Mouse (Mus musculus): ENCODE measurements around the gene Mfap1a. TPM values are rescaled to one million over a fixed set of nuclear protein-coding genes. Genes with fewer than 3 reads are reported as not detected.
"Not testable (repeated sequence)": the region's sequence is repeated elsewhere in the genome, so short reads cannot be mapped to it uniquely, and the experiment has no call there.

Mfap1a gene
- 19.4 and 24.4 TPM in 2 replicates for polyA plus RNA-seq (2014; fragmentation: Nextera tagmentation; extraction: Ambion mirVana)

DNA sequence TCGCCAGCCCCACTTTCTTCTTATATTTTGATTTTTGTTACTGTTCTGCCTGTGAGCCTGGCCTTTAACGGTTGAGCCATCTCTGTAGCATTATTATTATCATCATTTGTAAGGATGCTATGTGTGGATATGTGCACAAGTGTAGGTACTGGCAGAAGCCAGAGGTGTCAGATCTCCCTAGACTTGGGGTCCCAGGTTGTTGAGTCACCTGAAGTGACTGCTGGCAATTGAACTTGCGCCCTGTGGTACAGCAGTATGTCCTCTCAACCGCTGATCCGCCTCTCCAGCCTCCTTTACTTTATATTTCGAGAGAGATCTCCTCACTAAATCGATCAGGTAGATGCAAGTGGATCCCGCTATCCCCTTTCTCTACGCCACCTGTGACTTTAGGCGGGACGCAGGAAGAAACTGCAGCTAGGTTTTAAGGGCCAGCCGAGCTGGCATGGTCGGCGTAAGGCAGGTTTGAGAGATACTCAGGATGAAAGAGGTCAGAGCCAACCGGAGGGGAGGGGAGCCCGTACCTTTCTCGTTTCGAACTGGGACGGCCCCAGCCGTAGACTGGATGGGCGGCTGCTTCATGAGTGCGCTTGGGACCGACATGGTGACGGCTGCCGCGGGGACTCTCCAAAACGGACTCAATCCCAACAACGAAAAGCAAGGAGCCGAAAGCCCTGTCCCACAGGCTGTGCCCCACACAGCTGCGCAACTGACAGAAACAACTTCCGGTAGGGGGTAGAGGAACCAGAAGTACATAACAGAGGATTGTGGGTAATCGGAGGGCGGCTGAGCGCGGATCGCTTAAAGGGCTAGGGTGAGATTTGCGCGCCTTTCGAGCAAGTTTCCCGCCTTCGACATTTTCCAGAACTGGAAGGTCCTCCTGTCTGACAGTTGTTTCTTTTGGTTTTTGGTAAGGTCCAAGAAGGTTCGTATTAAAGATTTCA lies at the start of gene Mfap1a, which contains the start of gene Wdr76:
Mfap1a (minus strand) TSS at position 724 of the 941 bp plus-strand sequence.
Wdr76 (plus strand) TSS at position 782 of the 941 bp plus-strand sequence.
- under 1% methylated on average over 37 of the region's 42 CpGs for WGBS
- H3K36me3 ChIP-seq (ENCODE audit: control insufficient read depth, insufficient read depth, low read length); H3K27ac ChIP-seq (ENCODE audit: low read depth, low read length); H3K9me3 ChIP-seq (replicated peaks; ENCODE audit: control insufficient read depth, low read length); H3K27me3 ChIP-seq (replicated peaks; ENCODE audit: control insufficient read depth, insufficient read depth, low read length); H3K4me1 ChIP-seq (ENCODE audit: control insufficient read depth, insufficient read depth, low read length): not testable (repeated sequence)
- Histone ChIP-seq H3K4me3 (ENCODE audit: low read depth, low read length) (peak within 1 kb of the TSS; percentile 47), H3K4me2 (ENCODE audit: low read length) (peak within 1 kb of the TSS; percentile 63), H3K9ac (ENCODE audit: low read length) (peak within 1 kb of the TSS; percentile 70)
- ATAC-seq, result peak; percentile 97
- DNase-seq (ENCODE audit: low spot score), result peak; percentile 97

DNA sequence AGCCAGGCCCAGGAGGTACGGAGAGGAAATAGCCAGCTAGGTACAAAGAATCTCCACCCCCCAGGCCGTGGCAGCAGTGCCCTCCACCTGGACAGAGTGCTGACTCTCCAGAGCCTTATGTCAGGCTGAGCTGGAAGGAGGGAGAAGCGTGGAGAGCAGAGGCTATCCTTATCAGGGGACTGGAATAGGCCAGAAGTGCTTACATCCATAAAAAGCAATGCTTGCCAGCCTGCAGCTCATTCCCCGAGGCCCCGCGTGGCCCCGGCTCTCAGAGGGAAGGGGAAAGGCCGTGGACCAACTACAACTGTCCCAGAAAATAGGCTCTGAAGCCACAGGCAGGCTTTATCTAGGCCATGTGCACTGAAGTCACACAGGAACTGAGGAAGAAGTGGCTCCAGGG lies 44.8 kb upstream of the Mfap1a start:
- DNase-seq (ENCODE audit: low spot score) (no peak), ATAC-seq (no peak)
- Histone ChIP-seq H3K27me3 (replicated peaks; ENCODE audit: control insufficient read depth, insufficient read depth, low read length) (no peaks in the 10 kb centered on the region), H3K36me3 (ENCODE audit: control insufficient read depth, insufficient read depth, low read length) (peaks cover 63% of the 10 kb centered on the region), H3K27ac (ENCODE audit: low read depth, low read length) (no peak overlapping the region), H3K4me3 (ENCODE audit: low read depth, low read length) (no peak overlapping the region), H3K9me3 (replicated peaks; ENCODE audit: control insufficient read depth, low read length) (no peaks in the 10 kb centered on the region), H3K9ac (ENCODE audit: low read length) (no peak overlapping the region), H3K4me2 (ENCODE audit: low read length) (no peak overlapping the region), H3K4me1 (ENCODE audit: control insufficient read depth, insufficient read depth, low read length) (no peaks in the 10 kb centered on the region)
- 84% methylated on average over 8 of the region's 8 CpGs for WGBS

DNA sequence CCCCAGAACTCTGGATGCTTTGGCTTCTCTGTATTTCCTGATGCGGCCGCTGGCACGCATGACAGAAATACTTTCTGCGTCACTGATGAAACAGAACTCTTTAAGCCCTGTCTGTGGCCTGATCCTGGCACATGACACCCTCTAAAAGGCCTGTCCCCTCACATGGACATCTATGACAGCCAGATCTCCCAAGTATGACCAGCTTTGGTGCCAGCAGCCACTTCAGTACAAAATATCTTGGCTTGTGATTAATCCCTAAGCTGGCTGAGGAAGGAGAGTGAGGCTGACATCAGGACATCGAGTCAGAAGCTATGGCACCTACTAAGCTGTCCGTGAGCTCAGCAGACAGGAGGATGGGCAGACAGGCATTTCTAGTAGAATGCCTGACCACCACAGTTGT lies 43.2 kb upstream of the Mfap1a start:
- no peak overlapping the region for H3K27ac ChIP-seq (ENCODE audit: low read depth, low read length)
- 91% methylated on average over 6 of the region's 6 CpGs for WGBS
- peaks cover 64% of the 10 kb centered on the region for H3K36me3 ChIP-seq (ENCODE audit: control insufficient read depth, insufficient read depth, low read length)
- no peaks in the 10 kb centered on the region for H3K9me3 ChIP-seq (replicated peaks; ENCODE audit: control insufficient read depth, low read length)
- no peaks in the 10 kb centered on the region for H3K4me1 ChIP-seq (ENCODE audit: control insufficient read depth, insufficient read depth, low read length)
- H3K4me3 ChIP-seq (ENCODE audit: low read depth, low read length), result no peak overlapping the region
- H3K4me2 ChIP-seq (ENCODE audit: low read length), result no peak overlapping the region
- DNase-seq (ENCODE audit: low spot score), result no peak
- H3K9ac ChIP-seq (ENCODE audit: low read length), result no peak overlapping the region
- no peaks in the 10 kb centered on the region for H3K27me3 ChIP-seq (replicated peaks; ENCODE audit: control insufficient read depth, insufficient read depth, low read length)
- no peak for ATAC-seq

DNA sequence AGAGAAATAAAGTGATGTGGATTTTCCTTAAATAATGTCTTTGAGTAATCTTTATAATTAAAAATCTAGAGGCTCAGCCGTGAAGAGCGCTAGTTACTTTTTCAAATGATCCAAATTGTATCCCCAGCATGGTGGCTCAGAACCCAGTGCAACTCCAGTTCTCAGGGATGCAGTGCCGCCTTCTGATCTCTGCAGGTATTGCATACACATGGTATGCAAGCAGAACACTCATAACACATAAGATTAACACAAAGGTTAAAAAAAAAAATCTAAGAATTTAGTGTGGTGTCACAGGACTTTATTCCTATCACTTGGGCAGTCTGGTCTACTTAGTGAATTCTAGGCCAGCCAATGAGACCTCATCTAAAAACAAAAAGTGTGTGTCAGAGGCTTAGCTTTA lies 38.4 kb upstream of the Mfap1a start:
- Histone ChIP-seq H3K36me3 (ENCODE audit: control insufficient read depth, insufficient read depth, low read length) (peaks cover 69% of the 10 kb centered on the region), H3K9ac (ENCODE audit: low read length) (no peak overlapping the region), H3K9me3 (replicated peaks; ENCODE audit: control insufficient read depth, low read length) (0 out of 2 replicates have a peak, but pooled peaks cover 2% of the 10 kb centered on the region), H3K27me3 (replicated peaks; ENCODE audit: control insufficient read depth, insufficient read depth, low read length) (no peaks in the 10 kb centered on the region), H3K4me1 (ENCODE audit: control insufficient read depth, insufficient read depth, low read length) (no peaks in the 10 kb centered on the region), H3K4me2 (ENCODE audit: low read length) (no peak overlapping the region), H3K27ac (ENCODE audit: low read depth, low read length) (no peak overlapping the region), H3K4me3 (ENCODE audit: low read depth, low read length) (no peak overlapping the region)
- 89% methylated on average over 3 of the region's 3 CpGs for WGBS
- DNase-seq (ENCODE audit: low spot score) (no peak), ATAC-seq (no peak)

DNA sequence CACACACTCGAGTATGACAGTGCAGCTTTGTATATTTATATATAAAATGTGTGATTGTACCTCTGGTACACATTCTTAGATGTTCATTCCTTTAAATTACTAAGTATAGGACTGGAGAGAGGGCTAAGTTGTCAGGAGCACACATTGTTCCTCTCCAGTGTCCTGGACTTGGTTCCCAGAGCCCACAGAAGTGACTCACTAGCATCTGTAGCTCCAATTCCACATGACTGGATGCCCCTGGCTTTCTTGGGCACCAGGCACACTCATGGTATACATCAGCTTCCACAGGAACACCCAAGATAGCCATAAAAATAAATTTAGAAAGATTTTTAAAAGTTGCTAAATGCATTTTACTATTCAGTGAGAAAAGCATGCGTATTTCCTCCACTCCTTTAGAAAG lies 18.6 kb upstream of the Mfap1a start:
- Histone ChIP-seq H3K27ac (ENCODE audit: low read depth, low read length) (no peak overlapping the region), H3K36me3 (ENCODE audit: control insufficient read depth, insufficient read depth, low read length) (peaks cover 21% of the 10 kb centered on the region; the same call in 1 of the 2 replicates), H3K4me2 (ENCODE audit: low read length) (no peak overlapping the region), H3K4me3 (ENCODE audit: low read depth, low read length) (no peak overlapping the region), H3K27me3 (replicated peaks; ENCODE audit: control insufficient read depth, insufficient read depth, low read length) (no peaks in the 10 kb centered on the region), H3K9me3 (replicated peaks; ENCODE audit: control insufficient read depth, low read length) (no peaks in the 10 kb centered on the region), H3K4me1 (ENCODE audit: control insufficient read depth, insufficient read depth, low read length) (no peaks in the 10 kb centered on the region), H3K9ac (ENCODE audit: low read length) (no peak overlapping the region)
- 94% methylated on average over 2 of the region's 2 CpGs for WGBS
- DNase-seq (ENCODE audit: low spot score), result no peak
- ATAC-seq, result no peak

DNA sequence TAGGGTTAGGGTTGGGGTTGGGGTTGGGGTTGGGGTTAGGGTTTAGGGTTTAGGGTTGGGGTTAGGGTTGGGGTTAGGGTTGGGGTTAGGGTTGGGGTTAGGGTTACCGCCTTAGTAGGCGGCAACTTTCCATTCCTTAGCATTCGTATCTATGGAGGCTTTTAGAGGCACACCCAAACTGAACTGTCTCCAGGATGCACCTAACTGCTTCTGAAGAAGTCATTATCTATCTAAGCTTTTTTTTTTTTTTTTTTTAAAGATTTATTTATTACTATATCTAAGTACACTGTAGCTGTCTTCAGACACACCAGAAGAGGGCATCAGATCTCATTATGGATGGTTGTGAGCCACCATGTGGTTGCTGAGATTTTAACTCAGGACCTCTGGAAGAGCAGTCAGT lies 16.4 kb upstream of the Mfap1a start:
- not testable (repeated sequence) for H3K9ac ChIP-seq (ENCODE audit: low read length); H3K27ac ChIP-seq (ENCODE audit: low read depth, low read length); H3K4me1 ChIP-seq (ENCODE audit: control insufficient read depth, insufficient read depth, low read length); H3K27me3 ChIP-seq (replicated peaks; ENCODE audit: control insufficient read depth, insufficient read depth, low read length); H3K4me2 ChIP-seq (ENCODE audit: low read length); H3K4me3 ChIP-seq (ENCODE audit: low read depth, low read length); H3K9me3 ChIP-seq (replicated peaks; ENCODE audit: control insufficient read depth, low read length); DNase-seq (ENCODE audit: low spot score); ATAC-seq
- WGBS, result 97% methylated on average over 3 of the region's 3 CpGs
- peaks cover 39% of the 10 kb centered on the region for H3K36me3 ChIP-seq (ENCODE audit: control insufficient read depth, insufficient read depth, low read length)

DNA sequence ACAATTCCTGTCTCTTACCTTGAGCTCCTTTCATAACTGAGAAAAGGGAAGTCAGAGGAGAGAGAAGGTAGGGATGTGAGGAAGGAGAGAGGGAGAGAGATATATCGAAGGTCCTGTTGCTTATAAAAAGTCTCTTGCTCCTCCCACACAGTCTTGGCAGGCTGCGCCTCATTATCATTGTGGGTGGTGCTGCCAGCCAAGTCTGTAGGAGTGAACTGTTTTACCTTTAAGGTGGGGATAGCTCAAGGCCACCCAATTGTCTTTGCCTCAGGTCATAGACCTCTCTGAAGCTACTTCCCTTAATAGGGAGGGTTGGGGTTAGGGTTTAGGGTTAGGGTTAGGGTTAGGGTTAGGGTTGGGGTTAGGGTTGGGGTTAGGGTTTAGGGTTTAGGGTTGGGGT lies 15.5 kb upstream of the Mfap1a start:
- Histone ChIP-seq H3K27me3 (replicated peaks; ENCODE audit: control insufficient read depth, insufficient read depth, low read length) (no peaks in the 10 kb centered on the region), H3K4me1 (ENCODE audit: control insufficient read depth, insufficient read depth, low read length) (no peaks in the 10 kb centered on the region), H3K9ac (ENCODE audit: low read length) (no peak overlapping the region), H3K9me3 (replicated peaks; ENCODE audit: control insufficient read depth, low read length) (no peaks in the 10 kb centered on the region), H3K4me3 (ENCODE audit: low read depth, low read length) (no peak overlapping the region), H3K4me2 (ENCODE audit: low read length) (no peak overlapping the region), H3K27ac (ENCODE audit: low read depth, low read length) (no peak overlapping the region), H3K36me3 (ENCODE audit: control insufficient read depth, insufficient read depth, low read length) (peaks cover 45% of the 10 kb centered on the region)
- 85% methylated on average over 2 of the region's 2 CpGs for WGBS
- DNase-seq (ENCODE audit: low spot score) (peak; percentile 9), ATAC-seq (no peak)

DNA sequence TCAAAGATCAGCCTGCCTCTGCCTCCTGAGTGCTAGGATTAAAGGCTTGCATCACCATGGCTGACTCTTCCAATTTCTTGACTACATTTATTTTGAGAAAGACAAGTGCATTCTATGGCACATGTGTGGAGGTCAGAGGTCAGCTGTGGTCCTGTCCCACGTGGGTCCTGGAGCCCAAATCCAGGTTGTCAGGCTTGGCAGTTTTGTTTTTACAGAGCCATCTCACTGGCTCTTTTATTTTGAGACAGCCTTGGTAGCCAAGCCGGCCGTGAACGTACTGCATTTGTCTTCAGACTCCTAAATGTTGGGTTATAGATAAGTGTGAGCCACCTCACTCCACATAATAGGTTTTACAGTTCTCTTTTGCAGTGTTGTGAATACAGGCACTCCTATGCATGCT lies 12.2 kb upstream of the Mfap1a start:
- DNase-seq (ENCODE audit: low spot score), result not testable (repeated sequence)

DNA sequence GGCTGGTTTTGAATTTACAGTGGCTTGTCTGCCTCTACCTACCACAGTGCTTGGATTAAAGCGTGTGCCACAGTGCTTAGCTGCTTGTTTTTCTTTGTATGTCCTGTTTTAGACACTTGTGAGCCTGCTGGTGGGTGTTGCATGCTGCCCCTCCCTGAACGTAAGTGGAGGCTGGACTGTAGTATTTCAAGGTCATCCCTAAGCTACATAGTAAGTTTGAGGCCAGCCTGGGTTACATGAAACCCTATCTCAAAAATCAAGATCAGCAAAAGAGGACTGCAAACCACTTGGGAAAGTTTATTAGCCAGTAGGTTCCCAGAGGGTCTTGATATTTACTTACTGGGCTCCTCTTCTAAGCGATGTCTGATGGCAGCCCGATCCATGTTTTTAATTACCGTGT lies 11.6 kb upstream of the Mfap1a start:
- H3K4me3 ChIP-seq (ENCODE audit: low read depth, low read length), result no peak overlapping the region
- no peaks in the 10 kb centered on the region for H3K4me1 ChIP-seq (ENCODE audit: control insufficient read depth, insufficient read depth, low read length)
- ATAC-seq (no peak), DNase-seq (ENCODE audit: low spot score) (no peak)
- H3K9ac ChIP-seq (ENCODE audit: low read length), result no peak overlapping the region
- H3K9me3 ChIP-seq (replicated peaks; ENCODE audit: control insufficient read depth, low read length), result no peaks in the 10 kb centered on the region
- 97% methylated on average over 5 of the region's 5 CpGs for WGBS
- H3K36me3 ChIP-seq (ENCODE audit: control insufficient read depth, insufficient read depth, low read length), result peaks cover 41% of the 10 kb centered on the region
- no peak overlapping the region for H3K27ac ChIP-seq (ENCODE audit: low read depth, low read length)
- H3K4me2 ChIP-seq (ENCODE audit: low read length), result no peak overlapping the region
- no peaks in the 10 kb centered on the region for H3K27me3 ChIP-seq (replicated peaks; ENCODE audit: control insufficient read depth, insufficient read depth, low read length)

More for the DNA sequence above, 12.2 kb upstream of the Mfap1a start:
- H3K27me3 ChIP-seq (replicated peaks; ENCODE audit: control insufficient read depth, insufficient read depth, low read length); H3K9ac ChIP-seq (ENCODE audit: low read length); H3K4me3 ChIP-seq (ENCODE audit: low read depth, low read length); H3K4me2 ChIP-seq (ENCODE audit: low read length); H3K9me3 ChIP-seq (replicated peaks; ENCODE audit: control insufficient read depth, low read length); ATAC-seq; H3K4me1 ChIP-seq (ENCODE audit: control insufficient read depth, insufficient read depth, low read length); H3K27ac ChIP-seq (ENCODE audit: low read depth, low read length): not testable (repeated sequence)
- H3K36me3 ChIP-seq (ENCODE audit: control insufficient read depth, insufficient read depth, low read length), result peaks cover 39% of the 10 kb centered on the region
- WGBS, result 99% methylated on average over 4 of the region's 4 CpGs
